Mouse (Mus musculus) ES-E14 (cell line): ENCODE results near the gene Gm49322.

Source experiments
- CHD2 ChIP-seq: IDR thresholded peaks from 2 replicates; pipeline ENCODE4 v1.6.1; 2014; ENCODE audit warnings: mild to moderate bottlenecking, low read depth, low read length, inconsistent platforms
- ZC3H11A ChIP-seq: IDR thresholded peaks from 2 replicates; pipeline ENCODE4 v1.6.1; 2012; ENCODE audit warnings: low read depth, mild to moderate bottlenecking, inconsistent platforms, low read length, borderline replicate concordance
- ZNF384 ChIP-seq: IDR thresholded peaks from 2 replicates; pipeline ENCODE4 v1.6.1; 2012; ENCODE audit warnings: low read depth, low read length, inconsistent platforms

DNA sequence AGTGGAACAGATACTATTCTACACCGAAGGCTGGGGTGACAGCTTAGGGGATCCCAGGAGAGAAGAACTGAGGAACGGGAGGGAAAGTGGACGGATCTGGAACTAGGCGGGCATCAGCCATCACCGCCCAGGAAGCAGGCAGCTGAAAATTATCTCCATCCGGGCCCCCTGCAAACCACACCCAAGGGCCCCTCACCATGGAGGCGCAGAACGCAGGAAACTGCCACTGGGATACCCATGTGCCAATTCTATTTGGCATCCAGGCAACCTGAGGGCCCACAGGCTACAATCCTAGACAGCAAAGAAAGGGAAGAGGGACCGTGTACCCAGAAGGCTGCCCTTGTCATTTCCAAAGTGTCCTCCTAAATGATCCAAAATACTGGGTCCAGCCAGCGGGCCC lies 35.4 kb upstream of the Gm49322 start:
- TF ChIP-seq CHD2 (no peak), ZNF384 (no peak), ZC3H11A (no peak)
